Mouse (Mus musculus) layer of hippocampus, postnatal 14 days (tissue): ENCODE measurements around the gene Map2k1. TPM values are rescaled to one million over a fixed set of nuclear protein-coding genes. Genes with fewer than 3 reads are reported as not detected.
"Not testable (repeated sequence)": the region's sequence is repeated elsewhere in the genome, so short reads cannot be mapped to it uniquely, and the experiment has no call there.

Experiments
- DNase-seq, 2 experiments: peaks; one replicate each; pipeline ENCODE4 v3.0.0; 2021 to 2022; ENCODE audit warnings: low spot score in 2 of 2, mixed read lengths in 1 of 2
- microRNA-seq, 2 experiments: library from miRNA; unstranded; fragments of <30 nt; microRNA quantifications; one replicate each; pipeline ENCODE4 v1.2.0; 2021
- total RNA-seq, 2 experiments: library from RNA; stranded (reverse); gene quantifications; 2 replicates each; pipeline ENCODE4 v1.2.3; 2021

The Map2k1 gene
- total RNA-seq, 2 experiments from 2014 or later: 192 to 203 TPM

- no peak for DNase-seq
These were observed 81.2 kb downstream of the Map2k1 start for GRCm38 (mm10) chr9:64172145-64172815.

GRCm38 (mm10) chr9:64169967-64170366 lies 83.5 kb downstream of the Map2k1 start:
- DNase-seq: not testable (repeated sequence)

- DNase-seq: no peak
These were observed 93.0 kb downstream of the Map2k1 start for GRCm38 (mm10) chr9:64160471-64160870.

DNA sequence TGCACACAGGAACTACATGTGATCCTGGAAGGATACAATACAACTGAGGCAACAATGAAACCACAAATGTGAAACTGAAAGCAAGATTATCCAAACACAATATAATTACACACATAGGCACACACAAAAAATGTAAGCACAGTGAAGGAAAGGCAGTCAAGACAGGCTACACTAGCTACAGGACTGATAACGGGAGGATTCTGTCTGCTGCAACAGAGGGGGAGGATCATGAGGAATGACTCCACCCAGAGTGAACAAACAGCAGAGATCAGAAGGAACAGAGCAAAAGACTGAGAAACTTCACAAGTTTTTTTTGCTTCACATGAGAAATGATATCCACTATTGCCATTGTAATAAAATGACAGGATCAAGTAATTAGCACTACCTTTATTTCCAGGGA lies 96.8 kb downstream of the Map2k1 start:
- DNase-seq: no peak

GRCm38 (mm10) chr9:64139879-64140278 lies 113.6 kb downstream of the Map2k1 start:
- DNase-seq: no peak

DNA sequence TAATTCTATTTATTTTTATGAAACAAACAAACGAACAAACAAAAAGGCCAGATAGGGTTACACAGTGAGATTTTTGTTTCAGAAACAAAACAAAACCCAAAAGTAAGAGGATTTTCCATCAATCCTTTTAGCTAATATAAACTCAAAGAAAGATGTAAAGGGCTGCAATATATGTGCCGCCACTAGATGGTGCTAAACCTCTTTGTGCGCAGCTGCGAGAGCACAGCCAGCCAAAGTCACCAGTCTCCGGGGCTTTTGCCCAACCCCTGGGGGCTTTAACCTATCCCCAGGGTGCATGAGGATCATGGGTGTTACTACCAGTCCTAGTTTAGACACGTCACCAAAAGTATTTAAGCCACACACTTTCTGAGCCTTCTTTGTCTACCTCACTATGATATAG lies 114.5 kb downstream of the Map2k1 start:
- DNase-seq: peak; percentile 41 to 57

Small RNA genes lying within 50 kb of the gene (microRNA-seq; reads per million reads assigned to microRNA genes)
- 0 reads per million in 2 experiments for gene Gm24106

Other genes with a start within 250 kb of the Map2k1 start
- gene Smad6, start 231.6 kb downstream of the Map2k1 start, total RNA-seq: 1 to 10 TPM; 2.6 to 2.9 TPM
- gene Lctl, start 136.5 kb downstream of the Map2k1 start, total RNA-seq: not detected
- 1 to 10 TPM; 4.8 to 6.2 TPM for gene Zwilch, start 80.5 kb downstream of the Map2k1 start, total RNA-seq
- gene Rpl4, start 80.3 kb downstream of the Map2k1 start, total RNA-seq: 100 to 1,000 TPM; 513 to 558 TPM
- gene Snapc5, start 74.4 kb downstream of the Map2k1 start, total RNA-seq: 10 to 100 TPM; 14.6 to 19.3 TPM
- 1 to 10 TPM; 3.2 to 4.3 TPM for gene Uchl4, start 18.4 kb downstream of the Map2k1 start, total RNA-seq
- 10 to 100 TPM; 17.7 to 18.2 TPM for gene Tipin, start 27.9 kb upstream of the Map2k1 start, total RNA-seq
- 10 to 100 TPM; 24.4 to 26.0 TPM for gene Dis3l, start 87.7 kb upstream of the Map2k1 start, total RNA-seq
- gene Megf11, start 132.0 kb upstream of the Map2k1 start, total RNA-seq: 10 to 100 TPM; 16.1 to 16.3 TPM